Mouse (Mus musculus) bone marrow, adult 2 months (tissue): ENCODE data around the gene Hltf. TPM values are rescaled to one million over a fixed set of nuclear protein-coding genes. Genes with fewer than 3 reads are reported as not detected.

Experiments
- H3K27ac ChIP-seq: fragments of 200-500 bp; 2 replicates; pipeline ENCODE4 v1.5.1; 2012; ENCODE audit warnings: low read depth, mild to moderate bottlenecking, control low read depth, inconsistent platforms, low read length; ENCODE audit not compliant: control insufficient read depth, poor library complexity, insufficient read depth
- H3K4me1 ChIP-seq: fragments of 200-500 bp; 2 replicates; pipeline ENCODE4 v1.6.1; 2011; ENCODE audit warnings: low read length; ENCODE audit not compliant: control insufficient read depth, insufficient read depth
- H3K4me3 ChIP-seq: fragments of 200-500 bp; replicated peaks from 2 replicates; pipeline ENCODE3; 2011; ENCODE audit warnings: mild to moderate bottlenecking, low read depth, low read length, control low read depth; ENCODE audit not compliant: control insufficient read depth
- CTCF ChIP-seq: fragments of 200-500 bp; IDR thresholded peaks from 2 replicates; pipeline ENCODE4 v1.5.1; 2011; ENCODE audit warnings: low read length, control low read depth; ENCODE audit not compliant: control insufficient read depth, insufficient read depth
- POLR2A ChIP-seq: fragments of 200-500 bp; IDR thresholded peaks from 2 replicates; pipeline ENCODE4 v1.6.1; 2011; ENCODE audit warnings: low read depth, mild to moderate bottlenecking, control low read depth, low read length, borderline replicate concordance; ENCODE audit not compliant: control insufficient read depth
- WGBS: fragments of 180-500 bp; shearing (Covaris S2); methylation state at CpG from one replicate; pipeline ENCODE4 v1.1.7; 2018; 5-methylcytosine and 5-hydroxymethylcytosine counted together
- polyA plus RNA-seq: library from polyadenylated mRNA; stranded (reverse); fragments of >200 nt; gene quantifications from 2 replicates; pipeline ENCODE4 v1.2.4, GENCODE M21; 2011; ENCODE audit warnings: low replicate concordance; ENCODE audit not compliant: missing spikeins, insufficient read depth, insufficient read length

The Hltf gene
- polyA plus RNA-seq, 1 experiment = 17.8 TPM

DNA sequence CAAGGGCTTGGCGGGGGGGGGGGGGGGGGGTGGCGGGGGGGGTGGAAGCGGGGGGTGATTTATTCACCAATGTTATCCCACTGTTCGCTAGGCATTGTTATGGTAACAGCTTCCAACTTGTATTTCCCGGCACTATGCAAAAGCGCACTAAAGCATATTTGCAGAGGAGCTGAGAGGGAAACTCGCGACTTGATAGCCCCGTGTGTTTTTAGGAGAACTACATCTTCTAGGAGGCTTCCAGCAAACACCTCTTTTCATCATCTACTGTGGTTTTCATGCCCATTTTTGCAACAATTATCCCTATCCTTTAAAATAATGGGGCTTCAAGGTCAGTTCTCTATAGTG lies 558 bp downstream of the Hltf start:
- Histone ChIP-seq H3K4me3 (peak overlapping the region; percentile 73), H3K4me1 (no peaks in the 10 kb centered on the region; the same call in 1 of the 2 replicates), H3K27ac (no peak overlapping the region)
- WGBS = under 1% methylated on average over 6 of the region's 9 CpGs
- TF ChIP-seq POLR2A = no peak
- no peak for TF ChIP-seq CTCF

- Histone ChIP-seq H3K4me1 (no peaks in the 10 kb centered on the region), H3K4me3 (no peak overlapping the region), H3K27ac (no peak overlapping the region)
- TF ChIP-seq POLR2A = no peak
- TF ChIP-seq CTCF = no peak
- 68% methylated on average over 11 of the region's 11 CpGs for WGBS
Measured at GRCm38 (mm10) chr3:20076145-20077053, 18.8 kb downstream of the Hltf start.

GRCm38 (mm10) chr3:20082161-20082560 lies 24.6 kb downstream of the Hltf start:
- H3K27ac ChIP-seq = no peak overlapping the region
- WGBS = 87% methylated on average over 3 of the region's 3 CpGs
- TF ChIP-seq CTCF (no peak), POLR2A (no peak)
- H3K4me3 ChIP-seq = no peak overlapping the region
- no peaks in the 10 kb centered on the region for H3K4me1 ChIP-seq

DNA sequence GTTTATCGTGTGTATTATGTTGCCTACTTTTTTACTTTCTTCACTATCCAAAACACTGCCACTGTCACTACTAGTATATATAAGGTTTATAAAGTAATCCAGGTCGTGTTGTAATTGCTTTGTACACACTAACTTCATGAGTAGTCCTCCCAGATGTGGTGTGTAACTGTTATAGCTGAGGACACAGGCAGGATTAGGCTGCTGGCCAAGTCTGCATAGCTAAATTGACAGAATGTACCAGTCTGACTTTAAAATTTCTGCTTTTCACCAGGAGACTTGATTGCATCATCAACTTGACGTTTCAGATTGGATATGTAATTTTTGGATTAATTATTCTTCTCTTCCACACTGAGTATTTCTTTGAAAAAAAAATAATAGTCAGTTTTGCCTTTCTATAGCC lies 46.2 kb downstream of the Hltf start:
- WGBS = 40% methylated on average over 3 of the region's 3 CpGs
- TF ChIP-seq POLR2A (no peak), CTCF (no peak)
- Histone ChIP-seq H3K27ac (no peak overlapping the region), H3K4me3 (no peak overlapping the region), H3K4me1 (no peaks in the 10 kb centered on the region)

DNA sequence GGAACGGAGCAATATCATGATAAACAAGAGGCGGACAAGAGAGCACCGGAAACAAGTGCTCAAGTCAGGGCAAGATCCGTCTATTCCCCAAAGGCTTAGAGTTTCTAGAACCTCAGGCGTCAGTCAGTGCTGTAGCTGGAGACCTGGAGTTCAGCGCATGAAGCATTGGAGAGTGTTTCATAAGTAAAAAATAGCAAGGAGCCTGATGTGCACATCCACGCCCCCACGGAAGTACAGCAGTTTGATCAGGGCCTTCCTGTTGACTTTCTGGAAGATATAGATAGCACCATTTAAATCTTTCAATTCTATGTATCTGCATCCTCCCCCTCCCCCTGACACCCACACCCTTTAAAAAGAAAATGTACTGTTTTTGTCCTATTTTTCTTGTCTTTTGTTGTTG lies 46.7 kb downstream of the Hltf start:
- Histone ChIP-seq H3K4me1 (no peaks in the 10 kb centered on the region), H3K27ac (no peak overlapping the region), H3K4me3 (no peak overlapping the region)
- WGBS = 63% methylated on average over 8 of the region's 8 CpGs
- TF ChIP-seq CTCF (no peak), POLR2A (no peak)

DNA sequence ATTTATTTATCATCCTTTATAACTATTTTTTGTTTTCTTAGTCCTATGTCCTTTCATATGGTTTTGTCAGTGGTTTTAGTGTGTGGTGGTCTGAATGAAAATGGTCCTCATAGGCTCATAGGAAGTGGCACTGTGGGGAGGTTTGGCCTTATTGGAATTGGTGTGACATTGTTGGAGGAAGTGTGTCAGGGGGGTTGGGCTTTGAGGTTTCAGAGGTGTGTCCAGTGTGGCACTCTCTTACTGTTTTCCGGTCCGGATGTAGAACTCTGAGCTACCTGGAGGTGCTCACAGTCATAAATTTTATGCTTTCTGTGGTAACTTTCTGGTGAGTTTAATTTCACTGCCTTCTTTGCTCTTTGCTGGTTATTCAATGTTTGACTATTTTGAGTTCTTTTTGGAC lies 47.2 kb downstream of the Hltf start:
- TF ChIP-seq POLR2A = no peak
- no peak for TF ChIP-seq CTCF
- Histone ChIP-seq H3K4me1 (no peaks in the 10 kb centered on the region), H3K27ac (no peak overlapping the region), H3K4me3 (no peak overlapping the region)
- WGBS = 18% methylated on average over 2 of the region's 2 CpGs

DNA sequence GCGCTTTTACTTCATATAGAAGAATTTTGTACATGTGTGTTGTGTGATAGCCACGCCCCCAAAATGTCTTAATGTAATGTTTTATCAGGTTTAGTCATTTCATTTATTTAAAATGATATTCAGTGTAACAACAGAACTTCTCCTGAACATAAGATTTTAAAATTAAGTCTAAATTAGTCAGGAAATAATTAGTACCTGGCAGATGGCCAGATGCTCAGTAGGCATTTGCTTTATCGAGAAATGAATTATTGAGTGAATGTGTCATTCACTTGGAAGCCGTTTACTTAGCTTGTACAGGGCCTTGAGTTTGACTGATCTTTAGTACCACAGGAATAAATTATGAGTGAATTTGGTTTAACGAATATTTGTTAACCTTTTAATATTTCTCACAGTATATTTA lies 51.3 kb downstream of the Hltf start:
- Histone ChIP-seq H3K4me3 (no peak overlapping the region), H3K4me1 (no peaks in the 10 kb centered on the region), H3K27ac (no peak overlapping the region)
- TF ChIP-seq CTCF (no peak), POLR2A (no peak)
- 90% methylated on average over 5 of the region's 5 CpGs for WGBS

DNA sequence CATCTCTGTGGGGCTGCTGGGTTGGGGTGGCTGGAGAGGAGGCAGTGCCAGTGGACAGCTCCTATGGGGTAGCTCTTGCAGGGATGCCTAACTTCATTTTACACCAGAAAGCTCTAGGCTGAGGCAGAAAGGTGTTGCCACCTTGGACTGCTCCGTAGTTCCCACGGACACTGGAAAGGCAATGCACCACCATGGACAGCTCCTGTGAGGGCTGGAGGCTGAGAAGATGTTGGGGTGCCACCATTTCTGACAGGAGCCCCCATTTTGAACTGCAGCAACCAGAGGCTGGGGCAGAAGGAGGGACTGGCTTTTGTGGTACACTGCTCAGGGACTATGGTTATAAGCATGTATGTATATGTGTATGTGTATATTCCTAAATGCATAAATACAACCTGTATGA lies 54.3 kb downstream of the Hltf start:
- 93% methylated on average over 2 of the region's 2 CpGs for WGBS
- Histone ChIP-seq H3K4me1 (no peaks in the 10 kb centered on the region), H3K27ac (no peak overlapping the region), H3K4me3 (no peak overlapping the region)
- no peak for TF ChIP-seq CTCF
- no peak for TF ChIP-seq POLR2A
